Mouse (Mus musculus): ENCODE data around the gene Bckdhb.

Bckdhb gene

DNA sequence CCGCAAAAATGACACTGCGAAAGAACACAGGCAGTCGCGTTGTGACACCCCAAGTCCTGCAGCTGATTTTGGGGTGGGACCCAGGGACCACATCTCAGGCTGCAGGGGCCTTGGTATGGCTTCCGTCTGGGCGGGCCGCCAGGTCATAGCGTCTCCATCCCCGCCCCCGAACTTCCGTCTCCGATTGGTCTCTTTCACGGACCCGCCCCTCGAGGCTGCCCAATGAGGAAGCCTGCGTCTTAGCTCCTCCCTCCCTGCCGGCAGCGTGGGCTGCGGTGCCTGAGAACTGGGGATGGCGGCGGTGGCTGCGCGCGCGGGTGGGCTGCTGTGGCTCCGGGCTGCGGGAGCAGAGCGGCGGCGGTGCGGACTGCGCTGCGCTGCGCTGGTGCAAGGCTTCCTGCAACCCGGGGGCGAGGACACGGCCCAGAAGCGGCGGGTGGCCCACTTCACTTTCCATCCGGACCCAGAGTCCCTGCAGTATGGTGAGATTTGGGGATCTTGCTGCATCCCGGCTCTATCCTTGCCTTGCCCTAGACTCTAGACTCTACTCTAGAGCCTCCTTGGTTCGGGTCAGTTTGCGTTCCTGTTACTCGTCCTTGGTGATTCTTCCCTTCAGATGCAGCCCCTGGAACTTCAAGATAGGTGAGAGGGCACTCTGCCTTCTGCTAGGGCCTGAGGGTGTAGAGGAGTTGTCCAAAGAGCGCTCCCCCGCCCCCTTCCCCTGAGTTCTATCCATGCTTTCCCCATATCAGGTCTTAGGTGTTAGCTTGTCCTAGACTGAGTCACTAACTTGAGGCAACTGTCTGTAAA lies at the start of gene Bckdhb:
TSS of gene Bckdhb (plus strand) at position 268 of the 810 bp plus-strand sequence.
- TF ChIP-seq CTCF (conservative IDR thresholded peaks at IDR 0.05; ENCODE audit: low read length) (no peak), POU5F1 (IDR thresholded peaks at IDR 0.05; ENCODE audit: borderline replicate concordance, low read length) (no peak), NANOG (IDR thresholded peaks at IDR 0.05; ENCODE audit: borderline replicate concordance, low read length) (no peak)
- H3K36me3 ChIP-seq (ENCODE audit: insufficient read depth, low read length): no peaks in the 10 kb centered on the region

DNA sequence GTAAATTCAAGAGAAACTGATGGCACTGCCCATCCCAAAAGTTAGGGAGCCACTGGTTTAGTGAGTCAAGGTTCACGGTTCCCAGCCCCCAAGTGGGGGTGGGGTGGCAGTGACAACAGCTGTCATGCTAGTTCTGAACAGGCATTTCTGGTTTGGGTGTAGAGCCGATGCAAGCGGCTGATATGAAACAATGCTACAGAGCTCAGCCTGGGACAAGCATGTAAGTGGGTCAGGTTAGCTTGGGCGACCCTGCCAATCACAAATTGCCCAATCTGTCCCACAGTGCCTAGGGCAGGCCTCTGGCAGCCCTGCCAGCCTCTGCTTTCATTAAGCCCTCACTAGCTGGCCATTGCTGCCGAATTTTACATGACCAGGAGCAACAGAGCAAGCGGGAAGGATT lies 42.8 kb upstream of the Bckdhb start:
- Histone ChIP-seq H3K9me3 (ENCODE audit: low read length) (peaks cover 3% of the 10 kb centered on the region; the same call in 1 of the 2 replicates), H3K4me1 (replicated peaks; ENCODE audit: low read depth, low read length) (peaks cover 21% of the 10 kb centered on the region), H3K36me3 (ENCODE audit: insufficient read depth, low read length) (peaks cover 28% of the 10 kb centered on the region), H3K27me3 (ENCODE audit: insufficient read depth, low read length) (no peaks in the 10 kb centered on the region), H3K4me3 (replicated peaks; ENCODE audit: low read length) (no peak overlapping the region)
- TF ChIP-seq NANOG (IDR thresholded peaks at IDR 0.05; ENCODE audit: borderline replicate concordance, low read length): no peak

More for the DNA sequence above, at the start of gene Bckdhb:
- Histone ChIP-seq H3K27me3 (ENCODE audit: insufficient read depth, low read length) (no peaks in the 10 kb centered on the region), H3K4me3 (replicated peaks; ENCODE audit: low read length) (peak within 1 kb of the TSS; percentile 96), H3K9me3 (ENCODE audit: low read length) (no peaks in the 10 kb centered on the region), H3K4me1 (replicated peaks; ENCODE audit: low read depth, low read length) (peaks cover 16% of the 10 kb centered on the region)

GRCm38 (mm10) chr9:83886149-83886548 lies 38.8 kb upstream of the Bckdhb start:
- H3K27me3 ChIP-seq (ENCODE audit: insufficient read depth, low read length): no peaks in the 10 kb centered on the region
- peaks cover 21% of the 10 kb centered on the region for H3K4me1 ChIP-seq (replicated peaks; ENCODE audit: low read depth, low read length)
- peaks cover 20% of the 10 kb centered on the region for H3K36me3 ChIP-seq (ENCODE audit: insufficient read depth, low read length)
- H3K4me3 ChIP-seq (replicated peaks; ENCODE audit: low read length): no peak overlapping the region
- TF ChIP-seq POU5F1 (IDR thresholded peaks at IDR 0.05; ENCODE audit: borderline replicate concordance, low read length) (no peak), NANOG (IDR thresholded peaks at IDR 0.05; ENCODE audit: borderline replicate concordance, low read length) (no peak)
- H3K9me3 ChIP-seq (ENCODE audit: low read length): no peaks in the 10 kb centered on the region

- Histone ChIP-seq H3K9me3 (ENCODE audit: low read length) (no peaks in the 10 kb centered on the region), H3K36me3 (ENCODE audit: insufficient read depth, low read length) (peaks cover 16% of the 10 kb centered on the region), H3K27me3 (ENCODE audit: insufficient read depth, low read length) (no peaks in the 10 kb centered on the region), H3K4me3 (replicated peaks; ENCODE audit: low read length) (no peak overlapping the region), H3K4me1 (replicated peaks; ENCODE audit: low read depth, low read length) (peaks cover 7% of the 10 kb centered on the region)
- TF ChIP-seq POU5F1 (IDR thresholded peaks at IDR 0.05; ENCODE audit: borderline replicate concordance, low read length): no peak
- TF ChIP-seq CTCF (conservative IDR thresholded peaks at IDR 0.05; ENCODE audit: low read length): no peak
- no peak for TF ChIP-seq NANOG (IDR thresholded peaks at IDR 0.05; ENCODE audit: borderline replicate concordance, low read length)
Measured at GRCm38 (mm10) chr9:83888214-83888613, 36.7 kb upstream of the Bckdhb start.

DNA sequence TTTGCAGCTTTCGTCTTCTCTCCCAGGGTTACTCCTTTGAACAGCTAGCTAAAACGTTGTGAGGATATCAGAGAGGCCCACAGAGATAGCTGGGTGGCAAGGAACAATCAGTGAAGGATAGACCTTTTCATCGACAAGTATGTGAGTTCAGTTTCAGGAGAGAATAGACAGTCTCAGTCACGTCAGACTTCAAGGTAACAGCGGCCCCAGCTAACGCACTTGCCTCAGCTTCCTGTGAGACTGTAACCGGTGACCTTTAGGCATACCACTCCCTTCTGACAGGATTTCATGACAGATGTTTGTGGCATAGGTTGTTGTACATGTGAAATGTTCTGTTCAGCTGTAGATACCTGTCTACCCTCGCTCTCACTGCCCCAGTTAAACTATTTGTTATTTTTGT lies 31.9 kb upstream of the Bckdhb start:
- no peaks in the 10 kb centered on the region for H3K9me3 ChIP-seq (ENCODE audit: low read length)
- TF ChIP-seq POU5F1 (IDR thresholded peaks at IDR 0.05; ENCODE audit: borderline replicate concordance, low read length) (no peak), CTCF (conservative IDR thresholded peaks at IDR 0.05; ENCODE audit: low read length) (no peak), NANOG (IDR thresholded peaks at IDR 0.05; ENCODE audit: borderline replicate concordance, low read length) (no peak)
- H3K27me3 ChIP-seq (ENCODE audit: insufficient read depth, low read length): no peaks in the 10 kb centered on the region

DNA sequence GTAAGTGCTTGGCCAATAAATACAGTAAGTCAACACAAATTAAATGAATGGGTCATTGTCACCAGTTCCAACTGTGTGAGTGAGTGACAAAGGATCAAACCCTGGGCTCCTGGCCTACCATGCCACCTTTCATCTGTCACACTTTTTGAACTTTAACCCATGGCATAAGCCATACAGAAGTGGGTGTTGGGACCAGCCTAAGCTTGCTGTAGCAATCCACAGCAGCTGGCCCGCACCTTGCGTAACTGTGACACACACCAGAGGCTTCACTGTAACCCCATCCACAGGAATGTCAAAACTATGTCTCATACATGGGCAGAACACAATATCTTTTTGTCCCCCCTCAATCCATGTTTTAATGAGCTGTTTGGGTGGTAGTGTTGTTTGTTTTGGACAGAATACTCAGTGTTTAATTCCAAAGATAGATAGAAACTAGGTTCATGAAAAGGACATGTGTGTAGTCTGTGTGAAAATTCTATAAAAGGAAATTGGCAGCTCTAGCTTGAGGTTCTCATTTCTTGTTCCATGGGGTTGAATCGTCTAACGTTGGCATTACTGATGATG lies 31.1 kb upstream of the Bckdhb start:
- no peaks in the 10 kb centered on the region for H3K9me3 ChIP-seq (ENCODE audit: low read length)
- H3K4me3 ChIP-seq (replicated peaks; ENCODE audit: low read length): no peak overlapping the region
- no peaks in the 10 kb centered on the region for H3K27me3 ChIP-seq (ENCODE audit: insufficient read depth, low read length)
- TF ChIP-seq CTCF (conservative IDR thresholded peaks at IDR 0.05; ENCODE audit: low read length) (no peak), POU5F1 (IDR thresholded peaks at IDR 0.05; ENCODE audit: borderline replicate concordance, low read length) (no peak), NANOG (IDR thresholded peaks at IDR 0.05; ENCODE audit: borderline replicate concordance, low read length) (no peak)
- H3K4me1 ChIP-seq (replicated peaks; ENCODE audit: low read depth, low read length): no peaks in the 10 kb centered on the region
- H3K36me3 ChIP-seq (ENCODE audit: insufficient read depth, low read length): no peaks in the 10 kb centered on the region

More for the DNA sequence above, 31.9 kb upstream of the Bckdhb start:
- Histone ChIP-seq H3K36me3 (ENCODE audit: insufficient read depth, low read length) (no peaks in the 10 kb centered on the region), H3K4me3 (replicated peaks; ENCODE audit: low read length) (no peak overlapping the region), H3K4me1 (replicated peaks; ENCODE audit: low read depth, low read length) (no peaks in the 10 kb centered on the region)

- no peak for TF ChIP-seq CTCF (conservative IDR thresholded peaks at IDR 0.05; ENCODE audit: low read length)
- H3K4me1 ChIP-seq (replicated peaks; ENCODE audit: low read depth, low read length): no peaks in the 10 kb centered on the region
Measured at GRCm38 (mm10) chr9:83902086-83902485, 22.9 kb upstream of the Bckdhb start.

DNA sequence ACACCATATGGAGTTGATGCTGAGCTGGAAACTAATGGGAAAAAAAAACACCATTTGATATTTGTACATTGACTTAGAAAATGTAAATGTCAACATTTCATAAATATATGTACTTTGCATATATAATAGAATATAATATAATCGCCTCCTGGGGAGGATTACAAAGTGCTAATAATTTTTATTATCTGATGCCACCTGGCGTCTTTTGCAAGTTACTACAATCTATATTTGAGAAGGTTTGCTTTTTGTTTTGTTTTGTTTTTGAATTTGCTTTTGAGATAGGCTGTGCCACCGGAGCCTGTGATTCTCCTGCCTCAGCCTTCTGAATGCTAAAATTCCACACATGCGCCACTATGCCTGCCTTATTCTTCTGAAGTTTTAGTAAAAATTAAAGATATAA lies 19.1 kb upstream of the Bckdhb start:
- Histone ChIP-seq H3K4me3 (replicated peaks; ENCODE audit: low read length) (no peak overlapping the region), H3K9me3 (ENCODE audit: low read length) (peaks cover under 1% of the 10 kb centered on the region; the same call in 1 of the 2 replicates), H3K4me1 (replicated peaks; ENCODE audit: low read depth, low read length) (no peaks in the 10 kb centered on the region), H3K36me3 (ENCODE audit: insufficient read depth, low read length) (no peaks in the 10 kb centered on the region), H3K27me3 (ENCODE audit: insufficient read depth, low read length) (no peaks in the 10 kb centered on the region)
- TF ChIP-seq POU5F1 (IDR thresholded peaks at IDR 0.05; ENCODE audit: borderline replicate concordance, low read length) (no peak), CTCF (conservative IDR thresholded peaks at IDR 0.05; ENCODE audit: low read length) (0 out of 2 replicates have a peak, but pooled peaks have one; percentile 17), NANOG (IDR thresholded peaks at IDR 0.05; ENCODE audit: borderline replicate concordance, low read length) (no peak)

More at GRCm38 (mm10) chr9:83902086-83902485, 22.9 kb upstream of the Bckdhb start:
- H3K4me3 ChIP-seq (replicated peaks; ENCODE audit: low read length): no peak overlapping the region
- no peaks in the 10 kb centered on the region for H3K36me3 ChIP-seq (ENCODE audit: insufficient read depth, low read length)
- H3K27me3 ChIP-seq (ENCODE audit: insufficient read depth, low read length): no peaks in the 10 kb centered on the region
- no peaks in the 10 kb centered on the region for H3K9me3 ChIP-seq (ENCODE audit: low read length)
